Mouse (Mus musculus): ENCODE results near the gene Vash2.
A peak's percentile ranks its signal among the peaks of the same experiment; 100 is the strongest.
"Not testable (repeated sequence)": the region's sequence is repeated elsewhere in the genome, so short reads cannot be mapped to it uniquely, and the experiment has no call there.

The Vash2 gene

GRCm38 (mm10) chr1:190979100-190979563 is at the start of gene Vash2:
Gene Vash2, minus strand, starts transcription at chr1:190979296.
- DNase-seq (ENCODE audit: low read depth, low spot score) = peak; percentile 91

- peak; percentile 98 for DNase-seq (ENCODE audit: low read depth, low spot score)
Measured at GRCm38 (mm10) chr1:191026021-191026713, 47.1 kb upstream of the Vash2 start, which contains the start of gene Flvcr1. Gene Flvcr1, minus strand, starts transcription at chr1:191026158.

- DNase-seq (ENCODE audit: low read depth, low spot score) = no peak
Measured at GRCm38 (mm10) chr1:191025016-191026012, 46.2 kb upstream of the Vash2 start.

GRCm38 (mm10) chr1:191023806-191024205 is 44.7 kb upstream of the Vash2 start:
- DNase-seq (ENCODE audit: low read depth, low spot score) = not testable (repeated sequence)

GRCm38 (mm10) chr1:191023140-191023539 is 44.0 kb upstream of the Vash2 start:
- no peak for DNase-seq (ENCODE audit: low read depth, low spot score)

GRCm38 (mm10) chr1:191021016-191021415 is 41.9 kb upstream of the Vash2 start:
- DNase-seq (ENCODE audit: low read depth, low spot score) = no peak

- DNase-seq (ENCODE audit: low read depth, low spot score) = no peak
Measured at GRCm38 (mm10) chr1:191020217-191020924, 41.3 kb upstream of the Vash2 start.

GRCm38 (mm10) chr1:191019803-191020202 is 40.7 kb upstream of the Vash2 start:
- DNase-seq (ENCODE audit: low read depth, low spot score) = no peak

- no peak for DNase-seq (ENCODE audit: low read depth, low spot score)
Measured at GRCm38 (mm10) chr1:191014271-191014670, 35.2 kb upstream of the Vash2 start.

GRCm38 (mm10) chr1:191008707-191009106 is 29.6 kb upstream of the Vash2 start:
- no peak for DNase-seq (ENCODE audit: low read depth, low spot score)

GRCm38 (mm10) chr1:191002201-191002600 is 23.1 kb upstream of the Vash2 start:
- DNase-seq (ENCODE audit: low read depth, low spot score) = no peak

- DNase-seq (ENCODE audit: low read depth, low spot score) = no peak
Measured at GRCm38 (mm10) chr1:191000686-191001085, 21.6 kb upstream of the Vash2 start.

- no peak for DNase-seq (ENCODE audit: low read depth, low spot score)
Measured at GRCm38 (mm10) chr1:190998027-190998426, 18.9 kb upstream of the Vash2 start.

GRCm38 (mm10) chr1:190996346-190996877 is 17.3 kb upstream of the Vash2 start:
- no peak for DNase-seq (ENCODE audit: low read depth, low spot score)

GRCm38 (mm10) chr1:190995548-190995947 is 16.5 kb upstream of the Vash2 start:
- DNase-seq (ENCODE audit: low read depth, low spot score) = no peak

GRCm38 (mm10) chr1:190989437-190990082 is 10.5 kb upstream of the Vash2 start:
- no peak for DNase-seq (ENCODE audit: low read depth, low spot score)

- no peak for DNase-seq (ENCODE audit: low read depth, low spot score)
Measured at GRCm38 (mm10) chr1:190981412-190981811, 2.3 kb upstream of the Vash2 start.

- no peak for DNase-seq (ENCODE audit: low read depth, low spot score)
Measured at GRCm38 (mm10) chr1:190980470-190980869, 1.4 kb upstream of the Vash2 start.

GRCm38 (mm10) chr1:190978511-190979073 is 504 bp downstream of the Vash2 start:
- no peak for DNase-seq (ENCODE audit: low read depth, low spot score)

- DNase-seq (ENCODE audit: low read depth, low spot score) = no peak
Measured at GRCm38 (mm10) chr1:190978001-190978400, 1.1 kb downstream of the Vash2 start.
